Mouse (Mus musculus): ENCODE data around the gene Gm10577. TPM values are rescaled to one million over a fixed set of nuclear protein-coding genes. Genes with fewer than 3 reads are reported as not detected.

Gene Gm10577
- polyA plus RNA-seq, 1 experiment from 2014 or later: not detected

- Histone ChIP-seq H3K27ac (no peak overlapping the region), H3K36me3 (no peaks in the 10 kb centered on the region), H3K4me1 (no peaks in the 10 kb centered on the region), H3K9ac (no peak overlapping the region), H3K4me2 (no peak overlapping the region), H3K27me3 (no peaks in the 10 kb centered on the region), H3K9me3 (no peaks in the 10 kb centered on the region), H3K4me3 (no peak overlapping the region)
- WGBS: 74% methylated on average over 2 of the region's 2 CpGs
- no peak for ATAC-seq (ENCODE audit: insufficient number of reproducible peaks, low FRiP score, low TSS enrichment, low read depth)
Observed at GRCm38 (mm10) chr4:101026995-101027394, 6.5 kb upstream of the Gm10577 start.

- Histone ChIP-seq H3K9ac (no peak overlapping the region), H3K27ac (no peak overlapping the region), H3K9me3 (no peaks in the 10 kb centered on the region), H3K36me3 (no peaks in the 10 kb centered on the region), H3K4me2 (no peak overlapping the region), H3K4me1 (no peaks in the 10 kb centered on the region), H3K27me3 (no peaks in the 10 kb centered on the region), H3K4me3 (no peak overlapping the region)
- ATAC-seq (ENCODE audit: insufficient number of reproducible peaks, low FRiP score, low TSS enrichment, low read depth): no peak
- WGBS: 68% methylated on average over 5 of the region's 5 CpGs
Observed at GRCm38 (mm10) chr4:101026566-101026965, 6.1 kb upstream of the Gm10577 start.

DNA sequence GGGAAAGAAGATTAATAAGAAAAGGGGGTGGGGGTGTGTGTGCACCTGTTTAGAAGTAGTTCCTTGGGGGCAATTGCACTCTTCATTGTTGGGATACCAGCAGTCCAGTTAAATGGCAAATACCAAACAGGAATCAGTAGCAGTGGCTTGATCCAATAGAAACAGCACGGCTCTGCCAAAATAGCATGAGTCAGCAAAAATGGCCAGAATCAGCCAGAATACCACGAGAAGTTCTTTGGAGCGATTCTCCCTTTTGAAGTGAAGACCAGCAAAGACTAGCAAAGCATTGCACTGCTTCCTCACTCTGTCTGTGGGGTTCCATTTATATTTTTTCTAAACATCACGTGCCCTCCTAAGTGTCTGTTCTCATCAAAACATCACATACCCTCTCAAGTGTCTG, 2.7 kb downstream of the Gm10577 start:
- Histone ChIP-seq H3K27ac (no peak overlapping the region), H3K4me1 (no peaks in the 10 kb centered on the region), H3K36me3 (no peaks in the 10 kb centered on the region), H3K4me3 (no peak overlapping the region), H3K4me2 (no peak overlapping the region), H3K9me3 (no peaks in the 10 kb centered on the region), H3K27me3 (no peaks in the 10 kb centered on the region), H3K9ac (no peak overlapping the region)
- WGBS: 89% methylated on average over 4 of the region's 4 CpGs
- ATAC-seq (ENCODE audit: insufficient number of reproducible peaks, low FRiP score, low TSS enrichment, low read depth): no peak

DNA sequence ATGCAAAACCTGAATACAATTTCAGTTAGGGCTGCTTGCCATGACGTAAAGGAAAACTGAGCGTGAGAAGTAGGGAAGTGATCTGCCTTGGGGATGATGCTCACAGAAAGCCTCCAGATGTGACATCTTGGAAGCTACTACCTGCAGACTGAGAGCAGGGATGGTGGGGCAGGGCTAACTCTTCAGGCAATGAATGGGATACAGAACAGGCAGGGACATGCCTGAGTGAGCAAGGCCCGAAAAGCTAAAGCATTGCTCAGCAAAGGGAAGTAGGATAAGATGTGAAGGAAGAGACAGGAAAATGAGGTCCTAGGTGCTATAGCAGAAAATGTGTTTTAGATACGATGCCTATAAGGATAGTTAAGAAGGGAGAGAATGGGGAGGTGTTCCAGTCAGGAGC, 11.4 kb downstream of the Gm10577 start:
- no peak for ATAC-seq (ENCODE audit: insufficient number of reproducible peaks, low FRiP score, low TSS enrichment, low read depth)
- Histone ChIP-seq H3K36me3 (peaks cover 18% of the 10 kb centered on the region; the same call in 1 of the 2 replicates), H3K4me3 (no peak overlapping the region), H3K27ac (no peak overlapping the region), H3K9me3 (no peaks in the 10 kb centered on the region), H3K4me2 (no peak overlapping the region), H3K27me3 (no peaks in the 10 kb centered on the region), H3K4me1 (no peaks in the 10 kb centered on the region), H3K9ac (no peak overlapping the region)
- 77% methylated on average over 4 of the region's 4 CpGs for WGBS

DNA sequence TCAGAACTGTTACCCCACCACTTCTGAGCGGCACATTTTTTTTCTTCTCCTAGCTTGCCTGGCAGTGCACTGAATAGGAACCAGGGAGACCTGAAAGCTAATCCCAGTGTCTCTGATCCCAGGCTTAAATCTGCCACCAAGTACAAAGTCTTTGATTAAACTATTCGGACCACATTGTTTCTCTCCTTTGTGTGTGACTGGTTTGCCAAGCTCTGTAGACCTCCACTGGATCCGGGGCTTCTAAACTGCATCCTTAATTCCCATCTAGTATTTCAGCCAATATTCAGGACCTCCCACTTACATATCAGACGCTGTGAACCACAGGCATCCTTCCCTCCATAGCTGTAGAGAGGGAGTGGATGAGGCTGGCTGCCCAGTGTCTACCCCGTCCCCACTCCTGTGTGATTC, 12.1 kb downstream of the Gm10577 start:
- Histone ChIP-seq H3K27ac (no peak overlapping the region), H3K4me1 (no peaks in the 10 kb centered on the region), H3K4me2 (no peak overlapping the region), H3K9me3 (no peaks in the 10 kb centered on the region), H3K27me3 (no peaks in the 10 kb centered on the region), H3K4me3 (no peak overlapping the region), H3K9ac (no peak overlapping the region), H3K36me3 (peaks cover 19% of the 10 kb centered on the region)
- no peak for ATAC-seq (ENCODE audit: insufficient number of reproducible peaks, low FRiP score, low TSS enrichment, low read depth)
- 72% methylated on average over 5 of the region's 5 CpGs for WGBS

DNA sequence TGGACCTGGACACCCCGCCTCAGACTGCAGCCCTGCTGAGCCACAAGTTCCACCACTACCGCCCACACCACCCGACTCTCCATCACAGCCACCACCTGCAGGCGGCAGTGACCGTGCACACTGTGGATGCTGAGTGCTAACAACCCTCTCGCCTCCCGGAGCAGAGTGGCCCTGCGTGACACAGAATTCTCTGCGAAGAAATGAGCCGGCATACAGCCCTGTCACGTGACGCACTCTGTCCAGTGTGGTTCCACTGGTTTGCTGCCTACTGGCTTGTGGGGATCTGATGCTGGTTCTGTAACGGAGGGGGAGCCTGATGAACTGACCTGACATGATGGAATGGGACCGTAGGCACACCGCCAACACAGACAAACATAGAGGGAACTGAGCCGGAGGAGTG, 17.5 kb downstream of the Gm10577 start:
- no peaks in the 10 kb centered on the region for H3K27me3 ChIP-seq
- H3K4me3 ChIP-seq: no peak overlapping the region
- no peak for ATAC-seq (ENCODE audit: insufficient number of reproducible peaks, low FRiP score, low TSS enrichment, low read depth)
- no peak overlapping the region for H3K27ac ChIP-seq
- no peak overlapping the region for H3K9ac ChIP-seq
- H3K9me3 ChIP-seq: no peaks in the 10 kb centered on the region
- peaks cover 51% of the 10 kb centered on the region for H3K36me3 ChIP-seq
- H3K4me1 ChIP-seq: no peaks in the 10 kb centered on the region
- 92% methylated on average over 16 of the region's 16 CpGs for WGBS
- H3K4me2 ChIP-seq: no peak overlapping the region

DNA sequence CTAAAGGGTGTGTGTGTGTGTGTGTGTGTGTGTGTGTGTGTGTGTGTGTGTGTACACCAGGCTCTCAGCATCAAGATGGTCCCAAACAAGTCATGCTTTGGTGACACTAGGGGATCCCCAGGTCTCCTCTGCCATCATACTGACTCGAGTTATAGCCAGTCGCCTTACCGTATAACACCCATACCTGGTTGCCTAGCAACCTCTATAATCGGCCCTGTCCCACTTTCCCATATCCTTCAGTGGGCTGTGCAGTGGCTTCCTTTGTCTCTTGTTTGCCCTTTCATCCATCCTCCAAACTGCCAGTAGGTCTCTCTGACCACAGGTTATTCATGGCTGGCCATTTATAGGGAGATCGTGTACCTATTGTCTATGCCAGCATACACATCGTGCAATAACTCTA, 19.4 kb downstream of the Gm10577 start:
- WGBS: 88% methylated on average over 6 of the region's 6 CpGs
- peaks cover 46% of the 10 kb centered on the region for H3K36me3 ChIP-seq
- H3K27ac ChIP-seq: no peak overlapping the region

DNA sequence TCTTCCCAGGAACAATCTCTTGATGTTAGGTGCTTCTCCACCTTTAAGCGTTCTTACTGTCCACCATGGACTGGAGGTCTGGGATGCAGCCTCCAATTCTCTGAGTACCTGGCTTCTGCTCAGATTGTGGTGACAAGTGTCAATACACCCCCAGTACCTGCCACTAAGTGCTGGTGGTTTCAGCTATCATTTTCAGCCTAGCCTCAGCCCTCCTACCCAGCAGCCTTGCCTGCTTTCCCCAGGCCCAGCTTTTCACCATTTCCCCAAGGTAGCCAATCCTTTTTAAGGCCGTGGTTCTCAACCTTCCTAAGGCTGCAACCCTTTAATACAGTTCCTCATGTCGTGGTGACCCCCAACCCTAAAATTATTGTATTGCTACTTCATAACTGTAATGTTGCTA, 19.9 kb downstream of the Gm10577 start:
- H3K9ac ChIP-seq: no peak overlapping the region
- WGBS: 93% methylated on average over 3 of the region's 3 CpGs
- no peak overlapping the region for H3K4me3 ChIP-seq
- H3K27me3 ChIP-seq: no peaks in the 10 kb centered on the region
- ATAC-seq (ENCODE audit: insufficient number of reproducible peaks, low FRiP score, low TSS enrichment, low read depth): no peak
- no peak overlapping the region for H3K4me2 ChIP-seq
- no peaks in the 10 kb centered on the region for H3K4me1 ChIP-seq
- H3K36me3 ChIP-seq: peaks cover 42% of the 10 kb centered on the region
- H3K27ac ChIP-seq: no peak overlapping the region
- H3K9me3 ChIP-seq: no peaks in the 10 kb centered on the region

More for the DNA sequence above, 19.4 kb downstream of the Gm10577 start:
- ATAC-seq (ENCODE audit: insufficient number of reproducible peaks, low FRiP score, low TSS enrichment, low read depth): no peak
- Histone ChIP-seq H3K4me2 (no peak overlapping the region), H3K9ac (no peak overlapping the region), H3K9me3 (no peaks in the 10 kb centered on the region), H3K4me3 (no peak overlapping the region), H3K27me3 (no peaks in the 10 kb centered on the region), H3K4me1 (no peaks in the 10 kb centered on the region)

GRCm38 (mm10) chr4:100998906-100999305, 21.6 kb downstream of the Gm10577 start:
- Histone ChIP-seq H3K27me3 (no peaks in the 10 kb centered on the region), H3K9ac (no peak overlapping the region), H3K27ac (no peak overlapping the region), H3K36me3 (peaks cover 55% of the 10 kb centered on the region), H3K9me3 (no peaks in the 10 kb centered on the region), H3K4me1 (no peaks in the 10 kb centered on the region), H3K4me3 (no peak overlapping the region), H3K4me2 (no peak overlapping the region)
- ATAC-seq (ENCODE audit: insufficient number of reproducible peaks, low FRiP score, low TSS enrichment, low read depth): no peak
- WGBS: 76% methylated on average over 8 of the region's 8 CpGs

DNA sequence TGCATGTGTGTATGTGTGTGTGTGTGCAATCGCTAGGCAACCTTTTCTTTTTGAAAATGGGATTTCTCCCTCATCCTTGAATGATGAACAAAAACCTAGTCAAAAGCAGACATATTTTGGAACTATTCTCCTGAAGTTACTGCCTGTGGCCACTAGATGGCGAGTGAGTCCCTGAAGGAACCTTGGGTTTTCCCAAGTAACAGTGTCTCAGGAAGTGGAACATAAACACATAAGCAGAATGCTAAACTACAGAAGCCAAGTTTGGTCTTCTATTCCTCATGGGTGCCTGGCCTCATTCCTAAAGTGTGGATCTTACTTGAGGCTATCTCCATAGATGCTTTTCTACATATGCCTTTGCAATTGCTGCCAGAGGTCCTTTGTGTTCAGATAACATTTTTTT, 22.4 kb downstream of the Gm10577 start:
- Histone ChIP-seq H3K4me3 (no peak overlapping the region), H3K27me3 (no peaks in the 10 kb centered on the region), H3K9me3 (no peaks in the 10 kb centered on the region), H3K4me2 (no peak overlapping the region), H3K4me1 (no peaks in the 10 kb centered on the region), H3K27ac (no peak overlapping the region; the same call in 1 of the 2 replicates), H3K36me3 (peaks cover 57% of the 10 kb centered on the region), H3K9ac (no peak overlapping the region)
- ATAC-seq (ENCODE audit: insufficient number of reproducible peaks, low FRiP score, low TSS enrichment, low read depth): no peak
- 23% methylated on average over 2 of the region's 2 CpGs for WGBS

DNA sequence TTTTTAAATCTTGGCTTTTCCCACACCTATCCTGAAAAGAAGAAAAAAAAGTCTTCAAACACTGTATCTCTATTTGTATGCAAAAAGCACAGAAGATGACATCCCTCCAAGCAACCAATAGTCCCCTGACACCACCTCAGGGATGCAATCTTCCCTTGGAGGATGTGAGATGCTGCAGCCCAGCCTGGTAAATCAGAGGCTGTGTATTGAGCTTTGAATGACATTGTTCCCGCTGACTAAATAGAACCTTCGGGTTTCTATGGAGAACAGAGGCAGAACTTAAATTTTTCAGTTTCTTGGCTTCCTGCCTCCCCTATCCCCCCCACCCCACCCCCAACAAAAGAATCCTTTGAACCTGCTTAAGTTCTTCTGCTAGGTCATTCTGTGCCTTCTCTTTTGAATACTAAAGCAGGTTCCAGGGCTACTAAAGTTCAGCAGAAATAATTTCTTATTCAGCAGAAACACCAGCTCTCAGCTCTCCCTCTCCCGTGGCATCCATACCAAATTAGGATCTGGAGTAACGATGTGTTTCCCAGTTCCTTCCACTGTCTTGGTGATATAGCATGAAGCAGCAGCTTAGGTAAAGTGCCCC, 24.3 kb downstream of the Gm10577 start:
- Histone ChIP-seq H3K36me3 (peaks cover 55% of the 10 kb centered on the region), H3K4me1 (peaks cover 2% of the 10 kb centered on the region), H3K9ac (no peak overlapping the region), H3K27me3 (no peaks in the 10 kb centered on the region), H3K4me3 (no peak overlapping the region), H3K27ac (no peak overlapping the region), H3K4me2 (no peak overlapping the region), H3K9me3 (no peaks in the 10 kb centered on the region)
- WGBS: 87% methylated on average over 4 of the region's 4 CpGs
- no peak for ATAC-seq (ENCODE audit: insufficient number of reproducible peaks, low FRiP score, low TSS enrichment, low read depth)

DNA sequence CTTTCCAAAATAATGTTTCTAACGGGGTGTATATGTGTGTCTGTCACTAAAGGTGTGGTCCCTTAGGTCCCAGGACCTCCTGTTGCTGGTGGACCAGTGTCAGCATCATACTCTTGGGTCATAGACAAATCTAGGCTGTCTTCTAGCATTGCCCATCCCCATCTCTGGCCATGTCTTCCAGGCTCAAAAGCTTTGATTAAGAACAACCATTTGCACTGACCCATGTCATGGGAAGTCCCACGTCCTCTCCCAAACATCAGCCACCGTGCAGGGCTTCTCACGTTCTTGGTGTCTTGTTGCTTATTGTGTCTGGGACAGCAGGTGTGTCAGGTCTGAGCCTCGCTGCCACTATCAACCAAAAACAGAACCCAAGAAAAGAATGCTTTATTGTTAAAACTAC, 24.9 kb downstream of the Gm10577 start:
- Histone ChIP-seq H3K4me3 (no peak overlapping the region), H3K27ac (no peak overlapping the region), H3K4me2 (no peak overlapping the region), H3K27me3 (no peaks in the 10 kb centered on the region), H3K9me3 (no peaks in the 10 kb centered on the region), H3K36me3 (peaks cover 59% of the 10 kb centered on the region), H3K4me1 (peaks cover 5% of the 10 kb centered on the region), H3K9ac (no peak overlapping the region)
- ATAC-seq (ENCODE audit: insufficient number of reproducible peaks, low FRiP score, low TSS enrichment, low read depth): no peak
- 89% methylated on average over 5 of the region's 5 CpGs for WGBS

Data from limb, embryonic 15.5 days (tissue).